Mouse (Mus musculus) kidney, postnatal 0 days (tissue): ENCODE results near the gene Nipsnap3b. TPM values are rescaled to one million over a fixed set of nuclear protein-coding genes. Genes with fewer than 3 reads are reported as not detected.
A peak's percentile ranks its signal among the peaks of the same experiment; 100 is the strongest.

Source experiments
- ATAC-seq: fragments of 200-750 bp; cut with Nextera tagmentation; replicated peaks from 2 replicates; pipeline ENCODE4 v1.8.0; 2017; ENCODE audit warnings: low read depth, moderate number of reproducible peaks, moderate TSS enrichment, moderate library complexity; ENCODE audit not compliant: low FRiP score
- DNase-seq: peaks from one replicate; pipeline ENCODE4 v3.0.0-alpha.2; 2016; ENCODE audit warnings: low spot score
- H3K27ac ChIP-seq: fragments of 300-500 bp; sonication (generic); 2 replicates; pipeline ENCODE4 v1.5.1; 2014; ENCODE audit warnings: mild to moderate bottlenecking
- H3K27me3 ChIP-seq: fragments of 300-500 bp; sonication (generic); 2 replicates; pipeline ENCODE4 v1.6.1; 2014; ENCODE audit warnings: low read length, mixed read lengths; ENCODE audit not compliant: insufficient read depth
- H3K36me3 ChIP-seq: fragments of 300-500 bp; sonication (generic); 2 replicates; pipeline ENCODE4 v1.6.1; 2014; ENCODE audit warnings: low read length, mixed read lengths; ENCODE audit not compliant: insufficient read depth
- H3K4me1 ChIP-seq: fragments of 300-500 bp; sonication (generic); replicated peaks from 2 replicates; pipeline ENCODE4 v1.6.1; 2014; ENCODE audit warnings: antibody characterized with exemption, low read length, mixed read lengths; ENCODE audit not compliant: insufficient read depth
- H3K4me2 ChIP-seq: fragments of 300-500 bp; sonication (generic); 2 replicates; pipeline ENCODE4 v1.6.1; 2014; ENCODE audit warnings: mild to moderate bottlenecking, low read length, moderate library complexity, mixed read lengths
- H3K4me3 ChIP-seq: fragments of 300-500 bp; sonication (generic); replicated peaks from 2 replicates; pipeline ENCODE4 v1.5.1; 2014; ENCODE audit warnings: low read depth, low read length
- H3K9ac ChIP-seq: fragments of 300-500 bp; sonication (generic); 2 replicates; pipeline ENCODE4 v1.6.1; 2014; ENCODE audit warnings: low read depth, low read length
- H3K9me3 ChIP-seq: fragments of 300-500 bp; sonication (generic); replicated peaks from 2 replicates; pipeline ENCODE4 v1.6.1; 2016; ENCODE audit warnings: low read length, inconsistent platforms, mixed read lengths
- CTCF ChIP-seq: IDR thresholded peaks from 2 replicates; pipeline ENCODE4 v1.5.1; 2016; ENCODE audit warnings: antibody characterized with exemption, low read depth, mild to moderate bottlenecking, moderate library complexity
- WGBS: fragments of 180-500 bp; shearing (Covaris S2); extraction: QIAGEN DNeasy Blood & Tissue Kit; methylation state at CpG from one replicate; pipeline ENCODE4 v1.1.7; 2014; 5-methylcytosine and 5-hydroxymethylcytosine counted together
- polyA plus RNA-seq: library from polyadenylated mRNA; unstranded; fragments of >200 nt; fragmentation: Nextera tagmentation; extraction: Ambion mirVana; gene quantifications from 2 replicates; pipeline ENCODE4 v1.2.1, GENCODE M21; 2015

The Nipsnap3b gene
- 88.5 and 95.4 TPM in 2 replicates for polyA plus RNA-seq

DNA sequence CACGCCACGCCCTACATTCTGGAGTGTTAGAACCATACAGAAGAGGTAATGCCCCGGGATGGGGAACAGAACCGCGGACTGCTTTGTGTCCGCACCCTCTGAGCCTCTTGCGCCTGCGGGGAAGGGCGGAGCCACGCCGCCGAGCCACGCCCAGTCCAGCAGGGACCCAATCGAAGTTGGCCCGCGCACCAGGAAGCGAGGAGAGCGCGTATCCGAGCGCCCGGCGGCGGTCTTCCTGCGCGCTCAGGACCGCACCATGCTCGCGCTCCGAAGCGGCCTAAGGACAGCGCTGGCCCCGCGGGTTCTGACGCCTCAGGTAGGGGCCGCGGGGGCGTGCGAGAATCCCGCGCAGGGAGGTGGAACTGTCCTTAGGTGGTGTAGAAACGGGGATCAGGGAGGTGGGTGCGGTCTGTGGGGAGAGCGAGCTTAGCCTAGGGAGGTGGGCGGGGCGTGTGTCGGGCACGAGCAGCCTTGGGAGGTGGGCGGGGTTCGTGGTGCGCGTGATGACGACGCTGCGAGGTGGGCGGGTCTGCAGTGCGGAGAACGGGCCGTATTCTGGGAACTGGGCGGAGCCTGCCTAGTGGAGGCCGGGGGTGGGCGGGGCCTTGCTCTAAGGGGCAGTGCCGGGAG is at the start of gene Nipsnap3b:
TSS of gene Nipsnap3b (plus strand) at position 149 of the 630 bp plus-strand sequence.
- ATAC-seq (peak; percentile 96), DNase-seq (peak; percentile 99)
- TF ChIP-seq CTCF: no peak
- Histone ChIP-seq H3K4me1 (0 out of 2 replicates have a peak, but pooled peaks cover 4% of the 10 kb centered on the region), H3K4me3 (peak within 1 kb of the TSS; percentile 88), H3K9ac (peak within 1 kb of the TSS; percentile 84), H3K9me3 (no peaks in the 10 kb centered on the region), H3K27me3 (no peaks in the 10 kb centered on the region), H3K36me3 (peaks cover 12% of the 10 kb centered on the region; the same call in 1 of the 2 replicates), H3K27ac (peak within 1 kb of the TSS; percentile 86), H3K4me2 (peak within 1 kb of the TSS; percentile 65)
- WGBS: under 1% methylated on average over 62 of the region's 63 CpGs

DNA sequence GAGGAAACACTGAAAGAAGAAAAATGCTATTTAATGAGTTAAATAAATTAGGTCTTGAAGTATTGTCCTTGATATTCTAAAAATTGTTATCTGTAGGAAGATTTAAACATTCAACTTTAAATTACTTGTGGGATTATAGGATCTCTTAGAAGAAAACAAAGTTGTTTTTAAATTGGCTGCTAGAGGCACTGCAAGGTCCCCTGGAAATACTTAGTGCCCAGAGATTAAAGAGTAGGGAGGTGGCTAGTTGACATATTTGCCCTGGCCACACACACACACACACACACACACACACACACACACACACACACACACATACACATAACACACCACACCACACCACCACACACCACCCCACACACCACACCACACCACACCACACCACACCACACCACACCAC is 47.4 kb upstream of the Nipsnap3b start, which contains the start of gene Olfr270:
TSS of gene Olfr270 (plus strand) at position 301 of the 400 bp plus-strand sequence.
- H3K9me3 ChIP-seq: no peaks in the 10 kb centered on the region
- H3K4me2 ChIP-seq: no peak within 1 kb of the TSS
- TF ChIP-seq CTCF: no peak
- no peaks in the 10 kb centered on the region for H3K27me3 ChIP-seq
- H3K9ac ChIP-seq: no peak within 1 kb of the TSS
- no peak within 1 kb of the TSS for H3K4me3 ChIP-seq
- DNase-seq (no peak), ATAC-seq (no peak)
- H3K27ac ChIP-seq: no peak within 1 kb of the TSS
- no peaks in the 10 kb centered on the region for H3K36me3 ChIP-seq
- H3K4me1 ChIP-seq: no peaks in the 10 kb centered on the region

DNA sequence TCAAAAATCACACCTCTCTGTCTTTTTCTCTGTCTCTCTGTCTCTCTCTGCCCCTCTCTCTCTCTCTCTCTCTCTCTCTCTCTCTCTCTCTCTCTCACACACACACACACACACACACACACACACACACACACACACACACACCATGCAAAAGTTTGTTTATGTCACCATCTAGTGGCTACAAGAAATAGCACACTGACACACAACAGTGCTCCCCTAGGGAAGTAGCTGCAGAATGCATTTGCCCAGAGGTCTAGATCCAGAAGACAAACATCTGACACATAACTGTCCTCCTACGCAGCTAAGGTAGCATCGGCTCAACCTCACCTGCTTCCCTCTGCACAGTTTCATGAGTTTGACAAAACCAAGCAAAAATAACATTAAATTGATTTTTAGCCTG is 26.5 kb upstream of the Nipsnap3b start:
- DNase-seq: peak; percentile 49
- no peak overlapping the region for H3K9ac ChIP-seq
- no peak overlapping the region for H3K4me3 ChIP-seq
- no peaks in the 10 kb centered on the region for H3K9me3 ChIP-seq
- H3K36me3 ChIP-seq: no peaks in the 10 kb centered on the region
- TF ChIP-seq CTCF: peak; percentile 71
- ATAC-seq: no peak
- H3K4me2 ChIP-seq: no peak overlapping the region
- no peak overlapping the region for H3K27ac ChIP-seq
- H3K4me1 ChIP-seq: 0 out of 2 replicates have a peak, but pooled peaks cover 7% of the 10 kb centered on the region
- H3K27me3 ChIP-seq: no peaks in the 10 kb centered on the region
- WGBS: 66% methylated on average over 2 of the region's 2 CpGs

DNA sequence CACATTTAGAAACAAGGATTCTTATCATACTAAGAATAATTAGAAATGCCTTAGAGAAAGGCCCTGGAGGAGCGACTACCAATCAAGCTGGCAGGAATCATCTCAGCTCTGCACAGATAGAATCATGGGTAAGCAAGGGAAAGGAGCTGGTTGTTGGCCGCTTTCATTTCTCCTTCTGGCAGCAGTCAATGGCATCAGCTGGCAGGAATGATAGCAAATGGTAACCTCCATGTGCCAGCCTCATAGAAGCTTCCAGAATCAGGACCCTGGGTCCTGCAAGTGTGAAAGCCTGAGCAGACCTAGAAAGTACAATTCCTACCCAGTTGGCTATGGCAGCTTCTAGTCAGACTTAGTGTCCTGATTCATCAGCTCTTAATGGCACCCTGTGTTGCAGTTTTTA is 25.4 kb upstream of the Nipsnap3b start:
- Histone ChIP-seq H3K4me3 (no peak overlapping the region), H3K36me3 (no peaks in the 10 kb centered on the region), H3K4me2 (no peak overlapping the region), H3K4me1 (0 out of 2 replicates have a peak, but pooled peaks cover 7% of the 10 kb centered on the region), H3K27ac (no peak overlapping the region), H3K27me3 (no peaks in the 10 kb centered on the region), H3K9me3 (no peaks in the 10 kb centered on the region), H3K9ac (no peak overlapping the region)
- TF ChIP-seq CTCF: no peak
- DNase-seq (no peak), ATAC-seq (no peak)
- WGBS: 84% methylated on average over 2 of the region's 2 CpGs

DNA sequence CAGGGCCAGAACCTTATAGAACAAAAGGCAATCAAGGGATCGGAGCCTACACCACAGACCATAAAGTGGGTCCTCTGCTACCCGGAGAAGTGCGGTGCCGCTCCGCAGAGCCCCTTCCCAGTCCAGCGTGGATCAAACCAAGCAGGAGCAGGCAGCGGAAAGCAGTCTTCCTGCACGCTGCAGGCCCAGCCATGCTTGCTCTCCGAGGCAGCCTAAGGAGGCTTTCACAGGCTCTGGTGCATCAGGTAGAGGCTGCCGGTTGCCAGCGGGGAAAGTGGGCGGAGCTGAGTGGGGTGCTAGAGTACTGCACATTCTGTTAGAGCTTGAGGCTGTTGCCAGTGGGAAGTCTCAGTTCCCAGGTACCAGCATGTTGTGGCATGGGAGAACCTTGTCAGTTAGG is 22.4 kb upstream of the Nipsnap3b start, which contains the start of gene Nipsnap3a:
TSS of gene Nipsnap3a (plus strand) at position 25 of the 400 bp plus-strand sequence.
- peak within 1 kb of the TSS; percentile 45 for H3K4me2 ChIP-seq
- WGBS: 17% methylated on average over 12 of the region's 12 CpGs
- DNase-seq (peak; percentile 21), ATAC-seq (0 out of 2 replicates have a peak, but pooled peaks have one; percentile 43)
- no peaks in the 10 kb centered on the region for H3K27me3 ChIP-seq
- H3K27ac ChIP-seq: no peak within 1 kb of the TSS
- H3K9me3 ChIP-seq: no peaks in the 10 kb centered on the region
- TF ChIP-seq CTCF: no peak
- no peak within 1 kb of the TSS for H3K9ac ChIP-seq
- H3K4me1 ChIP-seq: 0 out of 2 replicates have a peak, but pooled peaks cover 7% of the 10 kb centered on the region
- H3K36me3 ChIP-seq: no peaks in the 10 kb centered on the region
- H3K4me3 ChIP-seq: 0 out of 2 replicates have a peak within 1 kb of the TSS, but pooled peaks have one; percentile 7

DNA sequence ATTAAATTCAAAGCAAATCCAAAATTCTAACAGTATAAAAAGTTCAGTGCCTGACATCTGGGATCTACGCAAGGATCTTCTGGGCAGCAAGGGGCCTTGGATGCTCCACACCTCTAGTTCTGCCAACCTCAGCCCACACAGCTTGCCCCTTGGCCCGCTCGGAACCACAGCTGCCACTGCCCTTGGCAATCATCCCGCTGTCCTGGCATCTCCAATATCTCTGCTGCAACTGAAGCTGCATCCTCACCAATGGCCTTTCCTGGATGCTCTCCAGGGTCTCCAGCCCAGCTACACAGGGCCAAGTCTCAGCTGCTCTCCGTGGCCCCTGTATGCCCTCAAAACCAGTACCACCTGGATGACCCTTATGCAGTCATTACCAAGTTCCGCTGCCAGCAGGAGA is 12.2 kb upstream of the Nipsnap3b start:
- Histone ChIP-seq H3K4me3 (no peak overlapping the region), H3K9ac (no peak overlapping the region), H3K9me3 (no peaks in the 10 kb centered on the region), H3K4me2 (no peak overlapping the region), H3K27me3 (no peaks in the 10 kb centered on the region), H3K36me3 (no peaks in the 10 kb centered on the region), H3K27ac (no peak overlapping the region), H3K4me1 (no peaks in the 10 kb centered on the region)
- 88% methylated on average over 6 of the region's 6 CpGs for WGBS
- ATAC-seq (no peak), DNase-seq (no peak)
- TF ChIP-seq CTCF: no peak
